Mouse (Mus musculus) layer of hippocampus, adult 18-20 months (tissue): ENCODE results near the gene Birc7. TPM values are rescaled to one million over a fixed set of nuclear protein-coding genes. Genes with fewer than 3 reads are reported as not detected.

Experiments
- DNase-seq, 2 experiments: peaks; one replicate each; pipeline ENCODE4 v3.0.0; 2022; ENCODE audit warnings: low spot score in 2 of 2
- microRNA-seq, 2 experiments: library from miRNA; unstranded; fragments of <30 nt; microRNA quantifications; one replicate each; pipeline ENCODE4 v1.2.0; 2021
- total RNA-seq, 2 experiments: library from RNA; stranded (reverse); gene quantifications; 2 replicates each; pipeline ENCODE4 v1.2.3; 2021

Birc7 gene
- total RNA-seq, 2 experiments from 2014 or later = 0.27 to 0.28 TPM

- peak in 1 of 2 experiments; percentile 34 for DNase-seq
Measured at GRCm38 (mm10) chr2:180966092-180966882, 37.5 kb downstream of the Birc7 start.

GRCm38 (mm10) chr2:180967010-180967763, 38.4 kb downstream of the Birc7 start, which contains the start of gene Arfgap1:
Arfgap1 (plus strand) TSS chr2:180967225.
- DNase-seq = peak; percentile 90 to 95

GRCm38 (mm10) chr2:180981133-180981532, 52.3 kb downstream of the Birc7 start:
- no peak for DNase-seq

Small RNA genes within 50 kb of the gene (microRNA-seq; reads per million reads assigned to microRNA genes)
- 0.39 to 0.99 reads per million in 2 experiments for gene Mir124a-3

Other genes with a start within 250 kb of the Birc7 start
- 10 to 100 TPM; 53.2 to 54.6 TPM for gene Dido1, start 219.0 kb upstream of the Birc7 start, total RNA-seq
- gene Gid8, start 218.9 kb upstream of the Birc7 start, total RNA-seq = 10 to 100 TPM; 58.6 to 61.5 TPM
- under 1 TPM; 0.27 to 0.48 TPM for gene Slc17a9, start 203.8 kb upstream of the Birc7 start, total RNA-seq
- not detected for gene Bhlhe23, start 152.1 kb upstream of the Birc7 start, total RNA-seq
- 10 to 100 TPM; 50.9 to 55.6 TPM for gene Ythdf1, start 8.1 kb upstream of the Birc7 start, total RNA-seq
- gene Nkain4, start 25.7 kb downstream of the Birc7 start, total RNA-seq = 10 to 100 TPM; 52.7 to 54.2 TPM
- 100 to 1,000 TPM; 127 to 135 TPM for gene Arfgap1, start 38.2 kb downstream of the Birc7 start, total RNA-seq
- 1 to 10 TPM; 1.9 to 2.1 TPM for gene Col20a1, start 57.5 kb downstream of the Birc7 start, total RNA-seq
- 10 to 100 TPM; 15.7 to 19.6 TPM for gene Chrna4, start 114.5 kb downstream of the Birc7 start, total RNA-seq
- gene Kcnq2, start 206.3 kb downstream of the Birc7 start, total RNA-seq = 100 to 1,000 TPM; 324 to 327 TPM
- gene Eef1a2, start 228.0 kb downstream of the Birc7 start, total RNA-seq = 1,000 to 10,000 TPM; 1,191 to 1,260 TPM